Mouse (Mus musculus) heart, postnatal 14 days (tissue): ENCODE results near the gene Rin2. TPM values are rescaled to one million over a fixed set of nuclear protein-coding genes. Genes with fewer than 3 reads are reported as not detected.

Experiments used
- DNase-seq, 2 experiments: peaks; one replicate each; pipeline ENCODE4 v3.0.0; 2021 to 2022
- intact Hi-C: fragments of 180-260 bp; cut with DNase I; formaldehyde crosslinking; loops from one replicate; pipeline ENCODE4 v1.15.1; 2025
- total RNA-seq, 2 experiments: library from RNA; stranded (reverse); gene quantifications; 2 replicates each; pipeline ENCODE4 v1.2.3; 2021

Gene Rin2
- total RNA-seq, 2 experiments from 2014 or later: 18.3 to 22.6 TPM

DNA sequence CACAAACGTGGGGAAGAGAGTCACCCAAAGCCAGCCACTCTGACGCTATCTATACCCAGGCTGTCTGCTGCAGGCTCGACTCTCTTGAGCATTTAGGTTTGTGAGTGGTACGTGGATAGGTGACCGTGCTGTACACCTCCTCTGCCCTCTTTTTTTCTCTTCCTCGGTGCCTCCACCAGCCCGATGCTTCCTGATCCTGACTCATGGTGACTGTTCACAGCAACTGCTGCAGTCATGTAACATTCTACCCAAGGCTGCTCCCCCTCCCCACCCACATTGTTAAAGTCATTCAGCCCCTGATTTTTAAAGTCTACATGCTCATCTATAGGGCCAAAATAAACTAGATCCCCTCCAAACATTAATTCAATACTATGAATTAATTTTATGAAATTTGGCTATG, 54.4 kb downstream of the Rin2 start:
- no peak for DNase-seq
- intact Hi-C loops: no loop called here

DNA sequence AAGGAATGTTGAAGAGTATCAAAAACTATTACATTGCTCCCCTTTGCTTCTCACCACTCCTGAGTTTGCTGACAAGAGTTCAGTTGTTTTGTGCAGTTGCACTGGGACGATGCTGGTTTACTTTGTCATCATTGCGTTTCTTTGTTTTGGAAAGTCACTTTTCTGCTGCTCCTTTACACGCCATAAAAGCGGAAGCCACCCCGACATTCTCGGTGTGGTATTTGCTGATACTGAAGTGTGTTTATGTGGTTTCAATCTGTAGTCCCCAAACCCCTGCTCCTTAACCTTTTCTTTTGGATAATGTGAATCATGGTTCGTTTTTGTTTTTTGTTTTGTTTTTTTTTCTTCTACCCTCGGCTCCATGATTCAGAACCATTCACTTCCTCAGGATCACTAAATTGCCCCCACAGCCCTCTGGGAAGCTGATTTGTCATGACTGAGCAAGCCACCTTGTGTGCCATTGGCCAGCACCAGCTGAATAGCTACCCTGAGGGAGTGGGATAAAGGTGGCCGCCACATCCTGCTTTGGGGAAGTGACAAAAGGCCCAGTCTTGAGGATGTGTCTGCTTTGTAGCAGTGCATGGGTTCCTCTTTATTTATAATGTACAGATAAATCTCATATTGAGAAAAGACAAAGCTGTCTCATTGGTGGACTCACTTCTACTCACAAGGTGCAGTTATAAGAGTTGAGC, 55.3 kb downstream of the Rin2 start:
- intact Hi-C loops: no loop called here

DNA sequence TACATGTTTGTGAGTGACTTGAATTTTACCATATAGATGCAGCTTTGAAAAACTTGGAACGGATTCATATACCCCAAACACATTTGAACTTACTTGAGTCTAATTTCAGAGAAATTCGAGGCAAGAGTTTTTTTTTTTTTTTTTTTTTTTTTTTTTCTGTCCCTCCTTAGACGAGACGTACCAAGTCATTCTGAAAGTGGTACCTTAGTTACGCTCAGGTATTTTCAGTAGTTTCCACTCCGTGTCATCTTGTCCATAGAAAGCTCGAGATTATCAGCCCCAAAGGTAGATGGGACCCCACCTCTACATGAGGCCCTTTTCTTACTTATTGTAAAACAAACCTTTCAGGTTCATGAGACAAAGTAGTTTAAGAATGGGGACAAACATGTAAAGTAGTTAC, 55.9 kb downstream of the Rin2 start:
- DNase-seq: no peak
- intact Hi-C loops: no loop called here

More for the DNA sequence above, 55.3 kb downstream of the Rin2 start:
- DNase-seq: no peak

DNA sequence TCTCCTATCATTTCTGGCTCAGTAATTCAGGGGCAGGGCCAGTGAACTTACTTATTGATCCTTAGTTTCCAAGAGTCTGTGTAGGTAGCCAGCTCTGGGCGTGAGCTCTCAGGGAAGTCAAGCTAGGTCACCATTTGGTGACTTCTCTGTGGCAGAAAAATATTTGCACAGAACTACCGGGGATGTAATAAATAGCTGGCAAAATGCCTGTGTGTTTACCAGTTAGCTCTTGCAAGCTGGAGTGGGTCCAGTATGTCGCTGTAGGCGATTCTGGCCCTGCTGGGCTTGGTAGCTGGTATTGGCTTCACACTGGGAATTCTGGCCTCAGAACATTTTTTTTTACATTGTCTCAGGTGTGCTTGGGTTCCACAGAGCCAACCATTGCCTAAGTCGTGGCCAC, 60.1 kb downstream of the Rin2 start:
- intact Hi-C loops: no loop called here

DNA sequence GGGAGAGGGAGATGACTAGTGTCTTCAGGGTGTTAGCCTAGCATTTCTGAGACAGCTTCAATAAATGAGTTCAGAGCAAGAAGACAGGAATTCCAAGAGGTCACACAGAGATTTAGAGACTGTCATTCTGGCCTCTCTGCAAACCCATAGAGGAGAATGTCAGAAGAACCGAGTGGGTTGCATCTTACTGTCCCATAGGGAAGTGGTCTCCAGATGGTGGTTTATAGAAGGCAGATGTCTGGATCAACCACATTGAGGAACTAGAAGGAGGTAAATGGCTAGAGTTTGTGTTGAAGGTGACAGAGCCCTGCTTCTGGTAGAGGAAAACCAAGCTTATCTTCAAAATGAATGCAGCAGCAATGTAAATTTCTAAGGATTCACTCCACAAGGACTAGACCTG, 61.5 kb downstream of the Rin2 start:
- intact Hi-C loops: no loop called here
- no peak for DNase-seq

More for the DNA sequence above, 60.1 kb downstream of the Rin2 start:
- no peak for DNase-seq

GRCm38 (mm10) chr2:145737196-145737595, 62.2 kb downstream of the Rin2 start:
- DNase-seq: no peak
- intact Hi-C loops: no loop called here

GRCm38 (mm10) chr2:145740729-145741128, 65.7 kb downstream of the Rin2 start:
- DNase-seq: no peak
- intact Hi-C loops: no loop called here

DNA sequence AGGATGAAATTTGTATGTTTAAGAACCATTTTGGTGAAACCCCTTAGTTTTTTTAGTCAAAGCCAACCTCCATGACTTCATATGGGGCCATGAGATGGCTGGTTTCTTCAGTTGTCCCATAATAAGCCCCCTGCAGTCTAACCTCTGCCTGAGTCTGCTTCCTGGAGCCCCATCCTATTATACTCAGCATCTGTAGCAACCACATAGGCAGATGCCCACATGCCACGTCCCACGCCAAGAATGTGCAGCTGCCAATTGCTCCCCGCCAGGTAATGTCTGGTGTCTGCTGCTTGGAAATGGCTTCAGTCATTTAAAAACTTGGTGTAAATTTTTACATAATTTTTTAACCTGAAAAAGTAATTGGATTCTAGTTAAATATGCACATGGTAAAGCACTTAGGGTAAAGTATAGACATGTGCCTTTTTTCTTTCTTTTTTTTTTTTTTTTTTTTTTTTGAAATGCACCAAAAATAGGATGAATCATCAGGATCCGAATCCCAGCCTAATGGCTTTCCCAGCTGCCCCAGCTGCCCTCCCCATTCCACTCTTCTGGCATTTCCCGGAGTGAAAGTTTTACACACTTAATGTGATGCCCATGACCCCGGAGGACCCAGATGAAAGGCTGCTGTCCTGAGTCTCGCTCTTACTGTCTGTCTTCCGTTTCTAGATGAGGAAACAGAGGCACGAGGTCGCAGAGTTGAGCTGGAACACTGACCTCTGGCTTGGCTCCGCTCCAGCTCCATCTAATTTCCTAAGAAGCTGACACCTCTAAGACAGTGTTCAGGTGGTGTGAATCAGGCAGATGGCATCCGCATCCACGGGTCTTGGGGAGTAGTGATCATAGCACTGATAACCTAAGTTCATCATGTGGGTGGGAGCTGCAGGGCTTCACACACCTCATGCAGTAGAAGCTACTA, 68.0 kb downstream of the Rin2 start:
- DNase-seq: no peak
- intact Hi-C loops: no loop called here

DNA sequence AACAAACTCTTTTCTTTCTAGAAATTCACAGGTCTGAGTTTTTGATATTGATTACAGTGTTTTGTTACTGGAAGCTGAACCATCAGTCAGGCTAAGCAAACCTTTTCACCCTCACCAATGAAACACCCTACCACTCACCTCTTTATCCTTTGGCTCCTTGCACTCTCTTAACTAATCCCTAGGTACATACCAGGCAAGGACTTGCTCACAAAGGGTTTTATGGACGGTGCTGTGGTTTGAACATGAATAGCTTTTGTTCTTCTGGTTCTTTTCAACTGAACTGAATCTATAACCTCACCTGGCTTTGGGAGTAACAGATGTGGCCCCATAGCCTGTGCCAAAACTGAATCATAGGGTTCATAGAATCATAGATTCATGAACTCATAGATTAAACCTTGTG, 71.4 kb downstream of the Rin2 start:
- no peak for DNase-seq
- intact Hi-C loops: no loop called here

GRCm38 (mm10) chr2:145749645-145750044, 74.6 kb downstream of the Rin2 start:
- intact Hi-C loops: loop anchor here (5.0 kb wide), 1 partner anchor 38 kb away; no protein-coding TSS in a partner anchor
- no peak for DNase-seq

- intact Hi-C loops: loop anchor here (5.0 kb wide), 1 partner anchor 35 kb away; no protein-coding TSS in a partner anchor
Measured at GRCm38 (mm10) chr2:145752572-145752971, 77.6 kb downstream of the Rin2 start.

GRCm38 (mm10) chr2:145753973-145754372, 79.0 kb downstream of the Rin2 start:
- intact Hi-C loops: loop anchor here (5.0 kb wide), 1 partner anchor 33 kb away; no protein-coding TSS in a partner anchor
- no peak for DNase-seq

More at GRCm38 (mm10) chr2:145752572-145752971, 77.6 kb downstream of the Rin2 start:
- peak in 1 of 2 experiments; percentile 18 for DNase-seq

GRCm38 (mm10) chr2:145755864-145756822, 81.1 kb downstream of the Rin2 start:
- DNase-seq: no peak
- intact Hi-C loops: no loop called here

- DNase-seq: no peak
- intact Hi-C loops: no loop called here
Measured at GRCm38 (mm10) chr2:145760121-145760520, 85.1 kb downstream of the Rin2 start.

DNA sequence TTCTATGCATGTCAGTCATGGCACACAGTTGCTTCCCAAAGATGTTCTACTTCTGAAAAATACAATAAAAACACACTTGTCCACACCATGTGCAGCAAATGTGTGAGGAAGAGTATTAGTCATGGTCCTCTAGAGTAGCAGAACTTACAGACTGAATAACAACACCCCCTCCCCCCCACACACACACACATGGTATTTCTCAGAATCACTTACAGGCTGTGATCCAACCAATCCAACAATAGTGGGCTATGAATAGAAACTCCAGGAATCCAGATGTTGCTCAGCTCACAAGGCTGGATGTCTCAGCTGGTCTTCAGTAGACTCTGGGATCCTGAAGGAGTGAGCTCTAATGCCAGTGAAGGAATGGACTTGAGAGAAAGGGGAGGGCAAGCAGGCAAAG, 86.4 kb downstream of the Rin2 start:
- intact Hi-C loops: no loop called here
- no peak for DNase-seq

DNA sequence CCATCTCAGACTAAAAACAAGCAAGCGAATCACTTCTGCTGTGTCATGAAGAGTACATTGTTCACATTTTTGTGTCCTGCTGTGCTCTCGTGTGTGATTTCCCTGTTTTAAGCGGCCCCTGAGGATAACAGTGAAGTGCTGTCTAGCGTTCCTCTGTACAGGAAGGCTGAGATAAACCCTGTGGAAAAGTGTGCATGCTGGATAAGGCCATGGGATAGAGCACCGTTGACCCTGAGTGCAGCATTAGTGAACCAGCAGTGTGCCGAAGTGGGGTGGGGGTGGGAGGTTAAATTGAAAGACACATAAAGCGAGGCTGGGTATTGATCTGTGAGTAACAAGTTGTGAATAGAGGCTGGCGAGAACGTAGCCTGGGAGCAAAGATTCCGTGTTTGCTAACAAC, 94.9 kb downstream of the Rin2 start:
- intact Hi-C loops: no loop called here
- DNase-seq: no peak

- DNase-seq: peak in 1 of 2 experiments; percentile 42
- intact Hi-C loops: no loop called here
Measured at GRCm38 (mm10) chr2:145770730-145771536, 95.9 kb downstream of the Rin2 start.

GRCm38 (mm10) chr2:145783247-145783646, 108.2 kb downstream of the Rin2 start:
- intact Hi-C loops: no loop called here
- peak; percentile 31 to 49 for DNase-seq

DNA sequence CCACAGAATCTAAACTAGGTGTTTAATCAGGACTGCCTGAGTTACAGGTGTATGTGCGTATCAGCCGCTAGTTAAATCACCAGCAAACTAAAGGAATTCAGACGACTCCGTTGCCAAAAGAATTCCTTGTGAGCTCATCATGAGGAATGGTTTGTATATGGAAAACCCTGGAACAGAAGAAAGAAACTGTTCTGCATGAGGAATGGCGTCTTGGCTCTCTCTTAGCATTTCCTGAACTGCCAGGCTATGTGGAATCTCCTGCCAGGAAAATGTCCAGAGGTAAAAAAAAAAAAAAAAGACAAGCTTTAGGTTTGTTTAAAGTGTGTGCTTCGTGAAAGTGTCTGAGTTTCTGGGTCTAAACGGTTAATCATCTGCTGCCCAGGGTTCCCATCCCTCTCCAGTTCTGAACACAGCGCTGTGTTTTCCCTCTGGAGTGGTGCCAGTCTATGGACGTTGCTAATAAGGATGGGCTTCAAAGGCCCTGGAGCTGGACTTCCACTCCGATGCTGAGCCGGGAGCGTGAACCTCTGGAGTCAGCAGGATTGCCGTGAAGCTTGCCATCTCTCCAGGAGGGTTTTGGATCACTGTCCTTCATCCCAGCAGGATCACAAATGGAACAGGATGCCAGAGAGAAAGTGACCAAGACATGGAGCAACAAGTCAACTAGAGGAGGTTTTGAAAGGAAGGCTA, 109.4 kb downstream of the Rin2 start:
- peak; percentile 11 to 29 for DNase-seq

More for the DNA sequence above, 109.4 kb downstream of the Rin2 start:
- intact Hi-C loops: no loop called here
